Mouse (Mus musculus): ENCODE data around the gene Cracr2a.

Cracr2a gene

GRCm38 (mm10) chr6:127683561-127683960 is 122.4 kb downstream of the Cracr2a start:
- peak; percentile 57 to 79 for DNase-seq (ENCODE audit: inconsistent age in 2 of 2, low spot score in 1 of 2)

- DNase-seq (ENCODE audit: inconsistent age in 2 of 2, low spot score in 1 of 2) = peak in 1 of 2 experiments; percentile 52
Measured at GRCm38 (mm10) chr6:127684981-127685380, 123.8 kb downstream of the Cracr2a start.

GRCm38 (mm10) chr6:127687181-127687860 is 126.2 kb downstream of the Cracr2a start:
- no peak for DNase-seq (ENCODE audit: inconsistent age in 2 of 2, low spot score in 1 of 2)

- no peak for DNase-seq (ENCODE audit: inconsistent age in 2 of 2, low spot score in 1 of 2)
Measured at GRCm38 (mm10) chr6:127692298-127692697, 131.2 kb downstream of the Cracr2a start.

GRCm38 (mm10) chr6:127693681-127694080 is 132.5 kb downstream of the Cracr2a start:
- DNase-seq (ENCODE audit: inconsistent age in 2 of 2, low spot score in 1 of 2) = no peak

GRCm38 (mm10) chr6:127701036-127701783 is 140.1 kb downstream of the Cracr2a start:
- DNase-seq (ENCODE audit: inconsistent age in 2 of 2, low spot score in 1 of 2) = no peak

GRCm38 (mm10) chr6:127708218-127708628 is 147.1 kb downstream of the Cracr2a start:
- no peak for DNase-seq (ENCODE audit: inconsistent age in 2 of 2, low spot score in 1 of 2)

GRCm38 (mm10) chr6:127714906-127715305 is 153.8 kb downstream of the Cracr2a start:
- no peak for DNase-seq (ENCODE audit: inconsistent age in 2 of 2, low spot score in 1 of 2)

GRCm38 (mm10) chr6:127715428-127715827 is 154.3 kb downstream of the Cracr2a start:
- DNase-seq (ENCODE audit: inconsistent age in 2 of 2, low spot score in 1 of 2) = no peak

- DNase-seq (ENCODE audit: inconsistent age in 2 of 2, low spot score in 1 of 2) = no peak
Measured at GRCm38 (mm10) chr6:127717239-127718137, 156.3 kb downstream of the Cracr2a start.

- no peak for DNase-seq (ENCODE audit: inconsistent age in 2 of 2, low spot score in 1 of 2)
Measured at GRCm38 (mm10) chr6:127719875-127720274, 158.7 kb downstream of the Cracr2a start.

- no peak for DNase-seq (ENCODE audit: inconsistent age in 2 of 2, low spot score in 1 of 2)
Measured at GRCm38 (mm10) chr6:127723126-127723525, 162.0 kb downstream of the Cracr2a start.

All from adrenal gland, adult (tissue).